Mouse (Mus musculus) heart, embryonic 16.5 days (tissue): Measurements from ENCODE around the gene Fam126a. TPM values are rescaled to one million over a fixed set of nuclear protein-coding genes. Genes with fewer than 3 reads are reported as not detected.

Source experiments
- ATAC-seq: fragments of 200-750 bp; cut with Nextera tagmentation; replicated peaks from 2 replicates; pipeline ENCODE4 v1.8.0; 2017; ENCODE audit warnings: moderate number of reproducible peaks; ENCODE audit not compliant: insufficient read depth, low FRiP score; ENCODE audit errors: extremely low read depth
- H3K27ac ChIP-seq: fragments of 300-500 bp; sonication (generic); 2 replicates; pipeline ENCODE4 v1.5.1; 2014; ENCODE audit warnings: mild to moderate bottlenecking, low read length, control low read depth, moderate library complexity
- H3K27me3 ChIP-seq: fragments of 300-500 bp; sonication (generic); 2 replicates; pipeline ENCODE4 v1.6.1; 2014; ENCODE audit warnings: low read length, mixed read lengths; ENCODE audit not compliant: control insufficient read depth, insufficient read depth
- H3K36me3 ChIP-seq: fragments of 300-500 bp; sonication (generic); 2 replicates; pipeline ENCODE4 v1.6.1; 2014; ENCODE audit not compliant: control insufficient read depth, insufficient read depth
- H3K4me1 ChIP-seq: fragments of 300-500 bp; sonication (generic); 2 replicates; pipeline ENCODE4 v1.6.1; 2014; ENCODE audit warnings: low read length, mixed read lengths; ENCODE audit not compliant: control insufficient read depth, insufficient read depth
- H3K4me2 ChIP-seq: fragments of 300-500 bp; sonication (generic); 2 replicates; pipeline ENCODE4 v1.6.1; 2014; ENCODE audit warnings: low read depth, mild to moderate bottlenecking, control low read depth, low read length
- H3K4me3 ChIP-seq: fragments of 300-500 bp; sonication (generic); 2 replicates; pipeline ENCODE4 v1.5.1; 2014; ENCODE audit warnings: mild to moderate bottlenecking, control low read depth, low read length
- H3K9ac ChIP-seq: fragments of 300-500 bp; sonication (generic); 2 replicates; pipeline ENCODE4 v1.6.1; 2014; ENCODE audit warnings: low read length, control low read depth
- H3K9me3 ChIP-seq: fragments of 300-500 bp; sonication (generic); replicated peaks from 2 replicates; pipeline ENCODE4 v1.6.1; 2016; ENCODE audit warnings: low read length; ENCODE audit not compliant: control insufficient read depth
- WGBS: fragments of 180-500 bp; shearing (Covaris S2); extraction: QIAGEN DNeasy Blood & Tissue Kit; methylation state at CpG from one replicate; pipeline ENCODE4 v1.1.7; 2014; 5-methylcytosine and 5-hydroxymethylcytosine counted together
- polyA plus RNA-seq: library from polyadenylated mRNA; unstranded; fragments of >200 nt; fragmentation: Nextera tagmentation; extraction: Ambion mirVana; gene quantifications from 2 replicates; pipeline ENCODE4 v1.2.1, GENCODE M21; 2015

Fam126a gene
- polyA plus RNA-seq, 1 experiment from 2014 or later = 34.1 TPM

GRCm38 (mm10) chr5:24057592-24057991 lies 27.1 kb upstream of the Fam126a start:
- no peak for ATAC-seq
- 73% methylated on average over 3 of the region's 3 CpGs for WGBS
- Histone ChIP-seq H3K9me3 (peaks cover 11% of the 10 kb centered on the region), H3K4me3 (no peak overlapping the region), H3K9ac (no peak overlapping the region), H3K27ac (no peak overlapping the region), H3K4me2 (no peak overlapping the region), H3K36me3 (no peaks in the 10 kb centered on the region), H3K27me3 (no peaks in the 10 kb centered on the region), H3K4me1 (peaks cover 5% of the 10 kb centered on the region)

- Histone ChIP-seq H3K4me1 (peaks cover 8% of the 10 kb centered on the region), H3K27me3 (no peaks in the 10 kb centered on the region), H3K36me3 (no peaks in the 10 kb centered on the region), H3K9me3 (peaks cover 11% of the 10 kb centered on the region), H3K4me2 (no peak overlapping the region), H3K27ac (no peak overlapping the region), H3K9ac (no peak overlapping the region), H3K4me3 (no peak overlapping the region)
- 95% methylated on average over 2 of the region's 2 CpGs for WGBS
- ATAC-seq = no peak
Observed at GRCm38 (mm10) chr5:24056865-24057264, 26.4 kb upstream of the Fam126a start.

GRCm38 (mm10) chr5:24054382-24054781 lies 23.9 kb upstream of the Fam126a start:
- WGBS = 88% methylated on average over 3 of the region's 3 CpGs

GRCm38 (mm10) chr5:24053245-24054190 lies 23.0 kb upstream of the Fam126a start:
- peak; percentile 87 for ATAC-seq
- H3K9ac ChIP-seq = no peak overlapping the region

More at GRCm38 (mm10) chr5:24054382-24054781, 23.9 kb upstream of the Fam126a start:
- Histone ChIP-seq H3K4me3 (no peak overlapping the region), H3K27me3 (no peaks in the 10 kb centered on the region), H3K4me2 (no peak overlapping the region), H3K27ac (peak overlapping the region; percentile 84), H3K9ac (no peak overlapping the region), H3K4me1 (peaks cover 11% of the 10 kb centered on the region), H3K36me3 (no peaks in the 10 kb centered on the region), H3K9me3 (peaks cover 11% of the 10 kb centered on the region)
- ATAC-seq = no peak

GRCm38 (mm10) chr5:24051755-24052675 lies 21.5 kb upstream of the Fam126a start:
- Histone ChIP-seq H3K27me3 (no peaks in the 10 kb centered on the region), H3K9ac (peak overlapping the region; percentile 56), H3K4me1 (peaks cover 26% of the 10 kb centered on the region), H3K27ac (peak overlapping the region; percentile 89), H3K36me3 (no peaks in the 10 kb centered on the region), H3K4me2 (no peak overlapping the region), H3K4me3 (no peak overlapping the region), H3K9me3 (peaks cover 6% of the 10 kb centered on the region)
- ATAC-seq = no peak
- 62% methylated on average over 16 of the region's 16 CpGs for WGBS

More at GRCm38 (mm10) chr5:24053245-24054190, 23.0 kb upstream of the Fam126a start:
- Histone ChIP-seq H3K4me3 (no peak overlapping the region), H3K9me3 (peaks cover 11% of the 10 kb centered on the region), H3K27ac (peak overlapping the region; percentile 84), H3K36me3 (no peaks in the 10 kb centered on the region), H3K27me3 (no peaks in the 10 kb centered on the region), H3K4me2 (peak overlapping the region; percentile 16; the same call in 1 of the 2 replicates), H3K4me1 (peaks cover 13% of the 10 kb centered on the region)
- 17% methylated on average over 9 of the region's 9 CpGs for WGBS

- ATAC-seq = no peak
- 23% methylated on average over 1 of the region's 1 CpGs for WGBS
- H3K9me3 ChIP-seq = no peaks in the 10 kb centered on the region
- H3K4me3 ChIP-seq = no peak overlapping the region
- H3K4me2 ChIP-seq = no peak overlapping the region
- H3K36me3 ChIP-seq = no peaks in the 10 kb centered on the region
- peak overlapping the region; percentile 0; the same call in 1 of the 2 replicates for H3K9ac ChIP-seq
- H3K4me1 ChIP-seq = peaks cover 24% of the 10 kb centered on the region
- peak overlapping the region; percentile 79 for H3K27ac ChIP-seq
- no peaks in the 10 kb centered on the region for H3K27me3 ChIP-seq
Observed at GRCm38 (mm10) chr5:24047821-24048220, 17.3 kb upstream of the Fam126a start.

- H3K4me3 ChIP-seq = no peak overlapping the region
- no peak for ATAC-seq
- peaks cover 21% of the 10 kb centered on the region for H3K4me1 ChIP-seq
- no peaks in the 10 kb centered on the region for H3K36me3 ChIP-seq
- H3K9me3 ChIP-seq = no peaks in the 10 kb centered on the region
- no peak overlapping the region for H3K27ac ChIP-seq
- no peak overlapping the region for H3K4me2 ChIP-seq
- 76% methylated on average over 7 of the region's 7 CpGs for WGBS
- no peaks in the 10 kb centered on the region for H3K27me3 ChIP-seq
- H3K9ac ChIP-seq = no peak overlapping the region
Observed at GRCm38 (mm10) chr5:24047001-24047400, 16.5 kb upstream of the Fam126a start.

GRCm38 (mm10) chr5:24045998-24046631 lies 15.6 kb upstream of the Fam126a start:
- Histone ChIP-seq H3K4me2 (no peak overlapping the region), H3K9ac (no peak overlapping the region), H3K27ac (no peak overlapping the region), H3K27me3 (no peaks in the 10 kb centered on the region), H3K36me3 (no peaks in the 10 kb centered on the region), H3K4me3 (no peak overlapping the region), H3K9me3 (no peaks in the 10 kb centered on the region), H3K4me1 (peaks cover 18% of the 10 kb centered on the region)
- WGBS = 55% methylated on average over 4 of the region's 4 CpGs
- ATAC-seq = no peak
